Mouse (Mus musculus): ENCODE data around the gene Ccnb2. TPM values are rescaled to one million over a fixed set of nuclear protein-coding genes. Genes with fewer than 3 reads are reported as not detected.
"Not testable (repeated sequence)": the region's sequence is repeated elsewhere in the genome, so short reads cannot be mapped to it uniquely, and the experiment has no call there.

Ccnb2 gene
- polyA plus RNA-seq (2017; shearing (Covaris generic)) = 10 to 100 TPM in 1 of 2 experiments, 1 to 10 TPM in 1; 9.8 to 21.7 TPM

DNA sequence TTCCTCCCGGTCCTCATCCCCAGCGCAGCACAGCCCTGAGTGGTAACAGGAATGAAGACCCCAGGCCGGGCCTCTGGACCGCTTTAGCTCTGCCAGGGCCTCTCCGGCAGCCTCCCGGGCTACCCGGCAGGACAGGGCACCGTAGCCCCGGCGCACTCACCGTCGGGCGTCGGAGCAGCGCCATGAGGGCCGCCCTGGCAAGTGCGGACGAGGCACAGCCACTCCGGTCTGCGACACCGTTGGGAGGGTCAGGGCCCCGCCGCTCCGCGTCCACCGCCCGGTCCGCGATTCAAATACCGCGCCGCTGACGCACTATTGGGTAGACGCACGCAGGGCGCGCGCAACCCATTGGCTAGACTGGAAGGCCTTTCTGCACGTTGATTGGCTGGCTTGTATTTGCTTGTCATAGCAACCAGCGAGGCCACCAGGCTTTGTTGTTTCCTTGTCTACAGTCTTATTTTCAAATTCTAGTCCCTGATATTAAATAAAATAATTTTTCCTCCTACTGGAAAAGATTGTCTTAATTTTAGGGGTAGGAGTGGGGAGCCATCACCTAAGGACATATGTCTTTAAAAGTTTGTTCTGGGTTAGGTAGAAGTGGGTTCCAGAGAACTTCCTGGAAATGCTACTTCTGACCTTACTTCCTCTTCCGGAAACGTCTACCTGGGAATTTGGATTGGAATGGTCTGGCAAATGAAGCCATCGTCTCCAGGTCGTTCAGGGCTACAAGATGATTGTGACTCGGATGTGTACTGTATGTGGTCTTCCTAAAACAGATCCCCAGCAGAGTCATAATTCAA is at the start of gene Ccnb2:
Ccnb2 (minus strand) TSS at position 291 of the 800 bp plus-strand sequence.
- peak; percentile 100 for ATAC-seq

GRCm38 (mm10) chr9:70463091-70463490 is 41.7 kb upstream of the Ccnb2 start:
- not testable (repeated sequence) for ATAC-seq

DNA sequence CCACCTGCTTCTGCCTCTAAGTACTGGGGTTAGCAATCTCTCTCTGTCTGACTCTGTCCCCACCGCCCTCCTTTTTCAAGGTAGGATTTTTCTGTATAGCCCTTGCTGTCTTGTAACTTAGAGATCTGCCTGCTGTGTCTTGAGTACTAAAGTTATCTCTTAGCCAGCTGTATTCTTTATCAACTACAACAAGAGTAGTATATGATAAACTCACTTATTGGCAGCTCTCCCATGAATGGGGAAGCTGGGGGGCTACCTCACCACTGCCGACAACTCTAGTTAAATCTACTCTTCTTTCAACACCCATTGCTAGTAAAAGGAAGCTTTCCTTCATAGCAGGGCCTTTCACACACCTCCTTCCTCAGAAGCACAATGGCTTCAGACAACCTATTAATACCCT is 31.0 kb upstream of the Ccnb2 start:
- ATAC-seq = no peak

DNA sequence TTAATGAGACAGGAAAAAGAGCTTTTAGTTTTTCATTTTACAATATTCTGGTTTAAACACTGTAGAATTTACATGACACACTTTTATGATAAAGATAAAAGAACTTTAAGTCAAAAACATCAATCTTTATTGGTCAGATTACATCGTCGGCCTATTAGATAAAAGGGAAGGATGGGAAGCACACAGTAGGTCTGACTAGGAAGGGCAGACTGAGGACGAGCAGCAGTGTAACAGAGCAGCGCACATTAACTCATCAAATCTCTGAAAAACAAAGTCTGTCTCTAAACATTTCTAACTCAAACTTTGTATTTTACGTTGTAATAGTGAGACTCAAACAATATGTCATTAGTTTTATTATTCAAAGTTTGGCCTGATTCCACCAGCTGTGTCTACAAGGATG is 27.7 kb upstream of the Ccnb2 start:
- ATAC-seq = no peak

GRCm38 (mm10) chr9:70439959-70440358 is 18.6 kb upstream of the Ccnb2 start:
- no peak for ATAC-seq

DNA sequence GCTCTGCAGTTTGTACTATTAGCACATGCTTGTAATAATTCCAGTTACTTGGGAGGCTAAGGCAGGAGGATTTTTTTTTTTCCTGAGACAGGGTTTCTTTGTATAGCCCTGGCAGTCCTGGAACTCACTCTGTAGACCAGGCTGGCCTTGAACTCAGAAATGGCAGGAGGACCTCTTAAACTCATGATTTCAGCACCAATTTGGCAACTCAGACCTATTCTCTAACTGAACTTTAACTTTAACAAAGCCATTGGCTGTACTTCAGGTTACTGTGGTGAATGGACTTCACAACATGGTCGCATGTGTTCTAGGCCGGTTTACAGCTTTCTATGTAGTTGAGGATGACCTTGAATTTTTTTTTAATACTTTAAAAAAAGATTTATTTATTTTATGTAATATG is 1.3 kb upstream of the Ccnb2 start:
- ATAC-seq = no peak

GRCm38 (mm10) chr9:70416412-70416811 is 4.9 kb downstream of the Ccnb2 start:
- no peak for ATAC-seq

GRCm38 (mm10) chr9:70413038-70413437 is 8.3 kb downstream of the Ccnb2 start:
- ATAC-seq = no peak

- ATAC-seq = no peak
Observed at GRCm38 (mm10) chr9:70410668-70411067, 10.7 kb downstream of the Ccnb2 start.

DNA sequence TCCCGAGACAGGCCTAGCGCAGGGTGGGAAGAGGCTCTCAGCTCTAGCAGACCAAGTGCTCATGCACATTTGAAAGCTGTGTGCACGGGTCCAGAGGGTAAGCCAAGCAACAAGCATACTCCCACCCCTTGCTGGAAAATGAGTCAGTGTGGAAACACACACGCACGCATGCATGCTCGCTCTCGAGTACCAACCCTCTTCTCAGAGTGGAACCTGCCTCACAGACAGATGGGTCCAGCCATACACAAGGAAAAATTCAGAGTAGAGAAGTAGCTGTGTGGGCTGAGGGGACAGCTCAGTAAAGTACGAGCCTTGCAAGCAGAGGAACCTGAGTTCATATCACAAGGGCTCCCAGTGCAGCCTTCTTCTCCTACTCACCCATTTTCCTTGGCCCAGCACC is 11.6 kb downstream of the Ccnb2 start:
- ATAC-seq = no peak

DNA sequence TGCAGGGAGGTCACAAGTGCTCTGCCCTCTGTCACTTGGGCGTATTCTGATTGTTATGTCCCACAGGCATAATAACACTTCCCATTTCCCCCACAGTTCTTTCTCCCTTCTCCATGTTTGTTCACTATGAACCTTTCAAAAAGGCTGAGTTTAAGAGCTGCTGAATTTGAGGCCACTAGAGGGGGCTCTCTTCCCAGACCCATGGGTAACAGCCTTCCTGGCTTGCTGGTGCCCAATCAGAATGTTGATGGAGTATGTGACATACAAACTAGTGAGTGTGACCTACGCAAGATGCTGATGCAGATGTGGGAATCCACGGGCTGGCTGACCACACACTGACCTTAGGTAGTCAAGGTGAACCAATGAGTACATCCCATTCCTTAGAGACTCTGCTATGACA is 12.6 kb downstream of the Ccnb2 start:
- no peak for ATAC-seq

DNA sequence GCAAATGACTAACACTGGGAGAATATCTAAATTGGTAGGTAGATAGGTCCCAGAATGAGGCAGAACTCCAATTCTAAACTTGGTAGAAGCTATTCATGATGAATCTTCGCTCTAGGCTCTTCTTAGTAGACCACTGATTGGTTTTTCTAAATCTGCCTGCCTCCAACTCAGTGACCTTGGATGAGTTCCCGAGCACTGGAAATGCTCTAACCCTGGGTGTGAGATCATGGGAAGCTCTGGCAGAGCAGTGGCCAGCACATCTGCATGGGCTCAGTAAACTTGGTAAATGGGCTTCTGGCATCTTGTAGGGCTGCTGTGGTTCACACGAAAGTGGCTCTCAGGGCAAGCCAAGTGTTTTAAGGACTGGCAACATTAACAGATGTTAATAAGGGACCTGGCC is 14.8 kb downstream of the Ccnb2 start:
- ATAC-seq = no peak

- ATAC-seq = no peak
Observed at GRCm38 (mm10) chr9:70401937-70402539, 19.3 kb downstream of the Ccnb2 start.

DNA sequence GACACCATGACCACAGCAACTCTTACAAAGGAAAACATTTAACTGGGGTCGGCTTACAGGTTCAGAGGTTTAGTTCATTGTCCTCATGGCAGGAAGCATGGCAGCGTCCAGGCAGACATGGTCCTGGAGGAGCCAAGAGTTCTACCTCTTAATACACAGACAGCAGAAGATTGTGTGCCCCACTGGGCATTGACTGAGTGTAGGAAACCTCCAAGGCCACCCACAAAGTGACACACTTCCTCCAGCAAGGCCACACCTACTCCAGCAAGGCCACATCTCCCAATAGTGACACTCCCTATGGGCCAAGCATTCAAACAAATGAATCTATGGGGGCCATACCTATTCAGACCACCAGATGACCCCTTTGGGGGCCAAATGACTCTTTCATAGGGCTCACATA is 25.3 kb downstream of the Ccnb2 start:
- no peak for ATAC-seq

GRCm38 (mm10) chr9:70395617-70396016 is 25.7 kb downstream of the Ccnb2 start:
- ATAC-seq = no peak

DNA sequence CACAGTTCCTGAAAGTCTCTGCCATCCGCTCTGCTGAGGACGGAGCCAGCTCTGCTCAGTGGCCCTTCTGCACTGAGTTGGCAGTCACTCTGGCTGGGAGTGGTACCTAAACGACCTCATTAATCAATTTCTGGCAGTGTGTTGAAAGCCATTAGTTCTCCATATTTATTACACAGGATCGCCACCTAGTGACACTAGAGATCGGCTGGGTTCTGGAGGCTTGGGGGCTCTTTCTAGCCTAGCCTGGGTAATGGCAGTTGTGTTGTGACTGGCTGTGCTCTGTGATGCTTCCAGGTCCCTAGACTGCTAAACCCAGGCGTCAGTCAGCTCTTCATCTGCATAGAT is 28.8 kb downstream of the Ccnb2 start:
- no peak for ATAC-seq

DNA sequence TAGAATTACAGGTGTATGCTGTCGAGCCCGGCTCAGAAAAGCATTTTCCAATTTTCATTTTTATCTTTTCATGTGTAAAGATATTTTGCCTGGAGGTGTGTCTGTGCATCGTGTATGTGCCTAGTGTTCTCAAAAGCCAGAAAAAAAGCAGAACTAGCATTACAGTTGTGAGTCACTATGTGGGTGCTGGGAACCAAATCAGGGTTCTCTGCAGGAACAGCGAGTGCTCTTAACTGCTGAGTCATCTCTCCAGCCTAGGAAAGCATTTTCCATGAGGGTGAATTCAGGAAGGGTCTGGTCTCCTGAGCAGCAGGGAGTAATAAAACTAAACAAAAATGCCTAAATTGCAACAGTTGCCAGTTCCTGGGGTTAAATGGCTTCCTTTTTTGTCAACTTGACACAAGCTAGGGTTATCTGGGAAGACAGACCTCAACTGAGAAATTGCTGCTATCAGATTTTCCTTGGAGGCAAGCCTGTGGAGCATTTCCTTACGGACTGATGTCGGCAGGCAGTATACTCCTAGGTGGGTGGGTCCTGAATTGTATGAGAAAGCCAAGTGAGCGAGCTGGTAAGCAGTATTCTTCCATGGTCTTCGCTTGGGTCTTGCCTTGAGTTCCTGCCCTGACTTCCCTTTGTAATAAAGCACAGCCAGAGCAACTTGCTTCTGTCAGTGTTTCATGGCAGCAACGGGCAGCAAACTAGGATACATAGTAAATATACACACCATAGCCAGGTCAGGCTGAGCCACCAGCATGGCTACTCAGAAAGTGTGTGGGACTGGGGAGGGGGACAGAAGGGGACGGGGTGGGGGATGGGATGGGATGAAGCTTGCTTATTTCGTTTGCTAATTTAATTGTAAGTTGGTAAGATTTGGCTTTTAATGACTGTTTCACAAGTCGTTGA is 29.4 kb downstream of the Ccnb2 start:
- ATAC-seq = no peak

- ATAC-seq = no peak
Observed at GRCm38 (mm10) chr9:70391042-70391441, 30.3 kb downstream of the Ccnb2 start.

DNA sequence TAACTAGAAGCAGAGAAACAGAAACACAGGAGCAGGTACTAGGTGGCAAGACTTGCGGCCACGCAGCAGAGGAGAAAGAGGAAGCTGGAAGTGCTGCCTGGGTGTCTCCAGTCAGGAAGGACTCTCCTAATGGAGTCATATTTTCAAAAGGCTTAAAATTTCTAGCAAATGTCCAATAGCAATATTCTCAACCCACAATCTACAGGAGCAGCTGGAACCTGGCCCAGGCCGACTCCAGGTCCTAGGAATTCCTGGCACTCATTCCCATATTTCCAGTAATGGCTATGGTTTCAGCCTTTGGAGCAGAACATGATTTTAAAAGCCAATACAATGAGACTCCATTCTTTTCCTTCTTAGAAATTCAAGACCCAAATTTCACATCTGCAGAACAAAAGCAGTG is 31.8 kb downstream of the Ccnb2 start:
- ATAC-seq = no peak

DNA sequence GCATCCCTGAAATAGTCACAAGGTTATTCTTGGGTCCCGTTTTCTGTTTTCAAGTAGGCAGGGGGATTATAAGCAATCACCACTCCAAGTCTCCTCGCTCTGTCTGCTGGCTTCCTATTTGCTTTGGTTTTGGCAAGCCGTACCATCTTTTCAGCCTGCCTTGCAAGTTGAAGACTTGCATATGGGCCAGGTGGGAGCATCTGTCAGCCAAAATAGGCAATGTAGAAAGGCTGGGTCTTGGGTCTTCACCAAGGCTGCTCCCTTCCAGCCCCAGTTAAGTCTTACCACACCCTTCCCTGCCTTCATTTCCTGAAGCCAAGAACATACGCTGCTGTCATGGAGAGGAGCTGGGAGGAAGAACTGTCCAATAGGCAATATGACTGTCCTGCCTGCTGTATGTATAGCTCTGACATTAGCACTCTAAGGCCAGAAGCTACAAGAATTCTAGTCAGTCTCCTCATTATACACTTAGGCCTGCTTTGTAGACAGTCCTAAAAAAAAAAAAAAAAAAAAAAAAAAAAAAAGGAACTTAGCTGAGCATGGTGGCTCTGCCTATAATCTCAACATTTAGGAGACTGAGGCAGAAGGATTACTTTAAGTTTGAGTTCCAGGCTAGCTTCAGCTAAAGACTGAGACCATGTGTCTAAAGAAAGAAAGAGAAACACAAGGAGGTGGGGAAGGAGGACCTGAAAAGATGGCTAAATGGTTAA is 33.8 kb downstream of the Ccnb2 start:
- ATAC-seq = no peak

- ATAC-seq = no peak
Observed at GRCm38 (mm10) chr9:70384958-70385728, 36.2 kb downstream of the Ccnb2 start.

DNA sequence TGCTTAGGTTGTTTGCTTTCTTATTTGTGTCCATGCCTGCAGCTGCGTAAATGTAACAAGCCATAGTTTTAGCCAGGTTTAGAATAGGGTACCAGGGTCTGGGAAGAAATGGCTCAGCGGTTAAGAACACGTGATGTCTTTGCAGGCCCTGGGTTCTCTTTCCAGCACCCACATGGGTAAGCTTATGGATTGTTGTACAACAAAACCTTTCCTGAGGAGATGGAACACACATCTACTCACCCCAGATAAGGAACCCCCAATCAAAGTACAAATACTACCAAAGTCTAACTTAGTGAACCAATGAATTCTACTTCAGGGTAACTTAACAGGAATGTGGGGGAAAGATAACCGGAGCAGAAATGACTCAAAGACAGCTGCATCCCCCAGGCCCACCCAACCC is 36.9 kb downstream of the Ccnb2 start:
- ATAC-seq = no peak

All from CD4-positive, CD25-positive, alpha-beta regulatory T cell, adult 4 months (primary cell).